Mouse (Mus musculus) forebrain, embryonic 15.5 days (tissue): ENCODE measurements around the gene Dusp6. TPM values are rescaled to one million over a fixed set of nuclear protein-coding genes. Genes with fewer than 3 reads are reported as not detected.

ENCODE experiments used
- ATAC-seq: fragments of 200-750 bp; cut with Nextera tagmentation; replicated peaks from 2 replicates; pipeline ENCODE4 v1.8.0; 2017; ENCODE audit warnings: mild to moderate bottlenecking, moderate TSS enrichment, moderate library complexity
- H3K27ac ChIP-seq: fragments of 300-500 bp; sonication (generic); replicated peaks from 2 replicates; pipeline ENCODE4 v1.5.1; 2015; ENCODE audit warnings: mild to moderate bottlenecking, inconsistent platforms
- H3K27me3 ChIP-seq: fragments of 300-500 bp; sonication (generic); 2 replicates; pipeline ENCODE4 v1.6.1; 2015; ENCODE audit warnings: inconsistent platforms
- H3K36me3 ChIP-seq: fragments of 300-500 bp; sonication (generic); 2 replicates; pipeline ENCODE4 v1.6.1; 2015; ENCODE audit warnings: mild to moderate bottlenecking, inconsistent platforms
- H3K4me1 ChIP-seq: fragments of 300-500 bp; sonication (generic); 2 replicates; pipeline ENCODE4 v1.6.1; 2015; ENCODE audit warnings: inconsistent platforms
- H3K4me2 ChIP-seq: fragments of 300-500 bp; sonication (generic); replicated peaks from 2 replicates; pipeline ENCODE4 v1.6.1; 2015; ENCODE audit warnings: mild to moderate bottlenecking, inconsistent platforms
- H3K4me3 ChIP-seq: fragments of 300-500 bp; sonication (generic); 2 replicates; pipeline ENCODE4 v1.5.1; 2015; ENCODE audit warnings: mild to moderate bottlenecking, inconsistent platforms
- H3K9ac ChIP-seq: fragments of 300-500 bp; sonication (generic); replicated peaks from 2 replicates; pipeline ENCODE4 v1.6.1; 2015; ENCODE audit warnings: mild to moderate bottlenecking, inconsistent platforms
- H3K9me3 ChIP-seq: fragments of 300-500 bp; sonication (generic); 2 replicates; pipeline ENCODE4 v1.6.1; 2016; ENCODE audit warnings: inconsistent platforms
- WGBS: fragments of 180-500 bp; shearing (Covaris S2); methylation state at CpG from one replicate; pipeline ENCODE4 v1.1.7; 2015; ENCODE audit warnings: mixed read lengths; 5-methylcytosine and 5-hydroxymethylcytosine counted together
- polyA plus RNA-seq: library from polyadenylated mRNA; unstranded; fragments of >200 nt; fragmentation: Nextera tagmentation; extraction: Ambion mirVana; gene quantifications from 2 replicates; pipeline ENCODE4 v1.2.1, GENCODE M21; 2015

Dusp6 gene
- polyA plus RNA-seq, 1 experiment from 2014 or later, result 36.4 TPM

- WGBS, result 74% methylated on average over 7 of the region's 7 CpGs
- ATAC-seq, result no peak
- Histone ChIP-seq H3K4me3 (no peak overlapping the region), H3K27me3 (no peaks in the 10 kb centered on the region), H3K27ac (no peak overlapping the region), H3K36me3 (no peaks in the 10 kb centered on the region), H3K9ac (no peak overlapping the region), H3K9me3 (no peaks in the 10 kb centered on the region), H3K4me2 (no peak overlapping the region), H3K4me1 (no peaks in the 10 kb centered on the region)
Measured at GRCm38 (mm10) chr10:99286213-99286612, 23.2 kb downstream of the Dusp6 start.

DNA sequence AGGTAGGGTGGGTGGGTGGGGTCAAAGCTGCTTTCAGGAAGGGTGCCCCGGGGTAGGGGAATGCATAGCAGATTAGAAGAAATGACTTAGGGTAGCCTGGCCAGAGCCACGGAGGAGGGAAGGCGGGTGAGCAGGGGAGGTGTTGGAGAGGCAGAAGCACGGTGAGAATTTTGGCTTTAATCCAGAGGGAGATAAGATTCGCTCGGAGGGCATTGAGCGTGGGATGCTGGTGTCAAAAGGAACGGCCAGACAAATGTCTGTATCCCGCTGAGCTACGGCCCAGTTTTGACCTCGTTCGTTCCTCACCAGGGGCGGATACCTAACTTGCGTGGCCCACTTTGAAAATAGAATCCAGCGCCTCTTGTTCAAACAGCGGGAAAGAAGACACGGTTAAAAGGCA is 23.8 kb downstream of the Dusp6 start:
- no peak overlapping the region for H3K9ac ChIP-seq
- 0 out of 2 replicates have a peak overlapping the region, but pooled peaks have one; percentile 7 for H3K4me2 ChIP-seq
- H3K4me3 ChIP-seq, result no peak overlapping the region
- no peaks in the 10 kb centered on the region for H3K4me1 ChIP-seq
- H3K9me3 ChIP-seq, result no peaks in the 10 kb centered on the region
- no peak for ATAC-seq
- 10% methylated on average over 17 of the region's 17 CpGs for WGBS
- no peak overlapping the region for H3K27ac ChIP-seq
- no peaks in the 10 kb centered on the region for H3K27me3 ChIP-seq
- H3K36me3 ChIP-seq, result no peaks in the 10 kb centered on the region

GRCm38 (mm10) chr10:99287206-99287605 is 24.2 kb downstream of the Dusp6 start:
- no peak overlapping the region for H3K4me3 ChIP-seq
- H3K27me3 ChIP-seq, result no peaks in the 10 kb centered on the region
- H3K9me3 ChIP-seq, result no peaks in the 10 kb centered on the region
- H3K27ac ChIP-seq, result no peak overlapping the region
- WGBS, result 50% methylated on average over 6 of the region's 6 CpGs
- H3K36me3 ChIP-seq, result no peaks in the 10 kb centered on the region
- H3K9ac ChIP-seq, result no peak overlapping the region
- 0 out of 2 replicates have a peak overlapping the region, but pooled peaks have one; percentile 7 for H3K4me2 ChIP-seq
- ATAC-seq, result no peak
- H3K4me1 ChIP-seq, result no peaks in the 10 kb centered on the region

DNA sequence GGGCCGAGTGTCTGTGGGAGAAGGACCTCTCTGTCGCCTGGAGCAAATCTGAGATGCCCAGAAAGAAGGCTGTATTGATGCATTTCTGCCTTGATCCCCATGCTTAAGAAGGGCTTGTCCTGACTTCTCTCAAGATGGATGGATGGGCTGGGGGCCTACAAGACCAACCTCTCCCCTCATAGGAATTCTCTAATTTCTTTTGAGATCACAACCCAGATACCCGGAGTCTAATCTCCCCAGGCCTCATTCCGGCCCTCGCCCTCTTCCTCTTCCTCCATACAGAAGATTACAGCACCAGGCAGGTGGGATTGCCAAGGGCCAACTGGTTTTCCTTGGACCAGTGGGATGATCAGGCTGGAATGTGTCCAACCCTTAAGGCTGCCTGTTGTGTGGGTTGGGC is 26.1 kb downstream of the Dusp6 start:
- H3K4me3 ChIP-seq, result no peak overlapping the region
- no peaks in the 10 kb centered on the region for H3K9me3 ChIP-seq
- no peak overlapping the region for H3K4me2 ChIP-seq
- no peaks in the 10 kb centered on the region for H3K27me3 ChIP-seq
- H3K4me1 ChIP-seq, result no peaks in the 10 kb centered on the region
- ATAC-seq, result no peak
- no peak overlapping the region for H3K9ac ChIP-seq
- no peak overlapping the region for H3K27ac ChIP-seq
- whole genome bisulfite sequencing, result 91% methylated on average over 5 of the region's 5 CpGs
- H3K36me3 ChIP-seq, result no peaks in the 10 kb centered on the region

DNA sequence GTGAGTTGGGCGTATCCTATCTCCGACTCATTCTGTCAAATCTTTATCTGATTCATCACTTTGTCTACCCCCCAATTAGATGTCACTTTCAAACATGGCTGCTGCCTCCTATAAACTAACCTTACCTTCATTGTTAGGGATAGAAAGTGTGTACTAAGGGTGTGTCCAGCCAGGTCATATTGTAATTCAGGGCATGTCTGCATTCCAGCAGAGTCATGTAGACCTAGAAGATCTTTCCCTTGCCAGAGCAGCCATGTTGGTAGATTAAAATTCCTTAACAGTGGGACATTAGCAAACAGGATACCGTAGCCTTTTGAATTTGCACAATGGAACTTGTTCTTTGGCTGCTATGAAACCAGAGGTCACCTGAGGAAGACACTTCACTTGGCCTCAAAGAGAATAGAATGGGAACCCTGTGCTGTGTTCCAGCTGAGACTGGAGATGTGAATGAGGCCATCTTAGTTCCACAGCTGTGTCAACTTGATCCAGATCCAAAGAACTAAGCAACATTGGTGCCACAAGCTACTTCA is 30.1 kb downstream of the Dusp6 start:
- no peaks in the 10 kb centered on the region for H3K36me3 ChIP-seq
- no peaks in the 10 kb centered on the region for H3K9me3 ChIP-seq
- no peaks in the 10 kb centered on the region for H3K27me3 ChIP-seq
- H3K4me2 ChIP-seq, result no peak overlapping the region
- H3K27ac ChIP-seq, result no peak overlapping the region
- H3K9ac ChIP-seq, result no peak overlapping the region
- ATAC-seq, result no peak
- WGBS, result 78% methylated on average over 3 of the region's 3 CpGs
- no peak overlapping the region for H3K4me3 ChIP-seq
- no peaks in the 10 kb centered on the region for H3K4me1 ChIP-seq

GRCm38 (mm10) chr10:99297721-99298120 is 34.7 kb downstream of the Dusp6 start:
- no peaks in the 10 kb centered on the region for H3K9me3 ChIP-seq
- H3K36me3 ChIP-seq, result no peaks in the 10 kb centered on the region
- no peak overlapping the region for H3K27ac ChIP-seq
- peaks cover 14% of the 10 kb centered on the region for H3K4me1 ChIP-seq
- no peak for ATAC-seq
- no peak overlapping the region for H3K4me3 ChIP-seq
- WGBS, result 67% methylated on average over 3 of the region's 3 CpGs
- H3K4me2 ChIP-seq, result no peak overlapping the region
- H3K9ac ChIP-seq, result no peak overlapping the region
- H3K27me3 ChIP-seq, result no peaks in the 10 kb centered on the region

DNA sequence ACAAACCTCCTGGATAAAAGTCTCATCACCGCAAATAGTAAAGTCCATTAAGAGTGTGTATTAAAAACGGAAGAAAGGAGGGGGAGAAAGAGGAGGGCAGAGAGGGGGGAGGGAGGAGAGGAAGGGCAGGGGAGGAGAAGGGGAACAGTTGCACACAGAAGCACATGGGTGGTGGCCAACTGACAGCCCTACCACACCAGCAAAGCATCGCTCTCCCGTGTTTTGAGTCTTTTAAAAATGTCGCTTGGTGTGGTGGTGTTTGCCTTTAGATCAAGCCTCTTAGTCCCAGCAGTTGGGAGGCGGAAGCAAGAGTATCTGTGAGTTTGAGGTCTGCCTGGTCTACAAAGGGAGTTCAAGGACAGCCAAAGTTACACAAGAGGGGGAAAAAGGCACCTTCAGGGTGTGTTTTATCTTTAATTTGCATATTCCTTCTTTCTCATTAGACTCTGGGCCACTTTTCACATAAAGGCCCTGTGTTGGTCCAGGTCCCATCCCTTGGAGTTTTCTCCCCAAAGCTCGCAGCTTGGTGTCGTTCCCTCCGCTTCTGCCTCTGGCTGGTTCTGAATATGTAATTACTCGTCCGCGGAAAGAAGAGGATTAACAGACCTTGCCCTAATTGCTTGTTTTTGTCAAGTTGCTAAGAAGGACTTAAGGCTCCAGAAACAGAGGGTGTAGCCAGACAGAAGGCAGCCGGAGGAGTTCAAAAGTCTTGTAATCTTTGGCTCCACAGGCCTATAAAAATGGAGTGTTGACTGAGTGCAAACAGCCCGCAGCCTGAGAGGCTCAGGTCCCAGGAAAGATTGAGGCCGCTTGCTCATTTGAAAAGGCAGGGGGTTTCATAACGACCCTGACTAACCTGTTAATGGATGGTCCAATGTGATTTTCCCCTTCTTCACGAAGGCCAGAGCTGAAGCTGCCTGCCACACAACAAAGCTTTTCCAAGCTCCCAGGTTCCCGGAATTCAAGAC is 35.6 kb downstream of the Dusp6 start:
- Histone ChIP-seq H3K36me3 (no peaks in the 10 kb centered on the region), H3K9me3 (no peaks in the 10 kb centered on the region), H3K4me3 (no peak overlapping the region), H3K9ac (no peak overlapping the region), H3K27ac (no peak overlapping the region), H3K4me1 (peaks cover 14% of the 10 kb centered on the region), H3K27me3 (no peaks in the 10 kb centered on the region), H3K4me2 (0 out of 2 replicates have a peak overlapping the region, but pooled peaks have one; percentile 4)
- whole genome bisulfite sequencing, result 7% methylated on average over 18 of the region's 18 CpGs
- ATAC-seq, result peak; percentile 55; the same call in 1 of the 2 replicates

DNA sequence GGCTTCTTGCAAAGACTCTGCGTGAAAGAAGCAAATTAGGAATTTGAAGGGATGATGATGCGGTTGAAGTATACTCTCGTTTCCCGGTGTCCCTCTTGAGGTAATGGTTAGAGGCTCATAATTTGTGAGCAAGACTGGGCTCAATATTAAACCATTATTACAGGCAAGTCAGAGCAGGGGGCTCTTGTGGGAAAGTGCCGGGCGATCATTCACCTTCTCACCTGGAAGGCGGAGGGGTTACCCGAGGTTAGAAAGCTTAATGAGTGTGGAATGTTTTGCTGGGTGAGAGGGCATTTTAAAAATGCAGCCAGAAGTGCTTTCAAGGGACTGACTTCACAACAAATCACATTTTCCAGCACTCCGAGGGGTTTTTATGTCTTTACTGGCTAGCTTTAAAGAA is 36.3 kb downstream of the Dusp6 start:
- Histone ChIP-seq H3K9me3 (no peaks in the 10 kb centered on the region), H3K27ac (no peak overlapping the region), H3K4me3 (no peak overlapping the region), H3K9ac (no peak overlapping the region), H3K4me2 (0 out of 2 replicates have a peak overlapping the region, but pooled peaks have one; percentile 4), H3K36me3 (no peaks in the 10 kb centered on the region), H3K27me3 (no peaks in the 10 kb centered on the region), H3K4me1 (peaks cover 14% of the 10 kb centered on the region)
- 9% methylated on average over 9 of the region's 9 CpGs for WGBS
- ATAC-seq, result no peak

DNA sequence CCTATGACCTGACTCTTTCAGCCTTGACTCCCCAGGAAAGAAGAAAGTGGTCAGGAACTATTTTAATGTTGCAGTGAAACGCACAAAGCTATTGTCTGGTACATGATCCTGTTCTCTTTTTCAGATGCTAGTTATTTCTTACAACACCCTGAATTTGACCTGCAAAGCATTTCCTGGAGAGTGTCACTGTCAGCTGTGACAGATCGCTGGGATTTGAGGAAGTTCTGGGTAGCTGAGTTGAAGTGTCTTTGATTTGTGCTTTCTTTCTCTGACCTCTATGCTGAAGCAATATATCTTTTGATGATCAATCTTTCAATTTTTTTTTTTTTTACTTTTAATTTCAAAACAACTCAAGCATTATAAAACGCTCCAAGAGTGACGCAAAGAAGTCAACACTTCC is 39.0 kb downstream of the Dusp6 start:
- H3K9ac ChIP-seq, result no peak overlapping the region
- H3K36me3 ChIP-seq, result no peaks in the 10 kb centered on the region
- WGBS, result 91% methylated on average over 4 of the region's 4 CpGs
- no peak overlapping the region for H3K4me2 ChIP-seq
- no peak overlapping the region for H3K27ac ChIP-seq
- H3K9me3 ChIP-seq, result no peaks in the 10 kb centered on the region
- no peak overlapping the region for H3K4me3 ChIP-seq
- peaks cover 14% of the 10 kb centered on the region for H3K4me1 ChIP-seq
- H3K27me3 ChIP-seq, result no peaks in the 10 kb centered on the region
- ATAC-seq, result no peak

- H3K27ac ChIP-seq, result no peak overlapping the region
- H3K36me3 ChIP-seq, result no peaks in the 10 kb centered on the region
- no peak for ATAC-seq
- H3K9me3 ChIP-seq, result no peaks in the 10 kb centered on the region
- H3K9ac ChIP-seq, result no peak overlapping the region
- no peaks in the 10 kb centered on the region for H3K27me3 ChIP-seq
- 92% methylated on average over 4 of the region's 4 CpGs for WGBS
- H3K4me3 ChIP-seq, result no peak overlapping the region
- no peak overlapping the region for H3K4me2 ChIP-seq
- H3K4me1 ChIP-seq, result no peaks in the 10 kb centered on the region
Measured at GRCm38 (mm10) chr10:99308837-99309236, 45.8 kb downstream of the Dusp6 start.

DNA sequence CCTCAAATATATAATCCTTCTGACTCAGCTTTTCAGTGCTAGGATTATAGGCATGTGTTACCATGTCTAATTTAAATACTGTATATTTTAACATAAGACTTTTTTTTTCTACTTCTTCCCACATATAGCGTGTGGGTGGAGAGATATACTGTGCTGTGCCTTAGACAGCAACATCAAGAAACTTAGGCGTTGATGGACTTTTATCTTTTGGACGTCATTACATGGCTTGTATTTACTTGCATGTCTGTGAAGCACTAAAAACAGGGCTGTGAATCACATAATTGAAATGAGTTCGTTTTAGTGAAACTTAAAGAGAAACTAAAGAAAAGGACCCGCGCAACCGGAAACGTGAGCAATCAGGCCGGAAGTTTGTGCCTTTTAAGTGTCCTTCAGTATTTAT is 46.6 kb downstream of the Dusp6 start:
- H3K27me3 ChIP-seq, result no peaks in the 10 kb centered on the region
- no peaks in the 10 kb centered on the region for H3K9me3 ChIP-seq
- H3K4me3 ChIP-seq, result no peak overlapping the region
- H3K27ac ChIP-seq, result no peak overlapping the region
- WGBS, result 78% methylated on average over 9 of the region's 9 CpGs
- H3K9ac ChIP-seq, result no peak overlapping the region
- no peaks in the 10 kb centered on the region for H3K36me3 ChIP-seq
- H3K4me2 ChIP-seq, result no peak overlapping the region
- H3K4me1 ChIP-seq, result no peaks in the 10 kb centered on the region
- no peak for ATAC-seq

- Histone ChIP-seq H3K27me3 (no peaks in the 10 kb centered on the region), H3K9ac (no peak overlapping the region), H3K4me1 (no peaks in the 10 kb centered on the region), H3K4me3 (no peak overlapping the region), H3K9me3 (no peaks in the 10 kb centered on the region), H3K4me2 (no peak overlapping the region), H3K27ac (no peak overlapping the region), H3K36me3 (no peaks in the 10 kb centered on the region)
- ATAC-seq, result no peak
- WGBS, result 87% methylated on average over 10 of the region's 10 CpGs
Measured at GRCm38 (mm10) chr10:99310204-99310603, 47.2 kb downstream of the Dusp6 start.
